Mouse (Mus musculus) kidney, postnatal 25 days (tissue): ENCODE measurements around the gene Phip.

Experiments
- DNase-seq, 2 experiments: peaks; one replicate each; pipeline ENCODE4 v3.0.0; 2021; ENCODE audit warnings: mixed read lengths in 2 of 2

Phip gene

GRCm38 (mm10) chr9:82975342-82976215 lies at the start of gene Phip:
Gene Phip (minus strand): TSS chr9:82975516.
- peak; percentile 94 to 98 for DNase-seq

- no peak for DNase-seq
These were observed 48.4 kb upstream of the Phip start for GRCm38 (mm10) chr9:83023724-83024123.

- DNase-seq = no peak
These were observed 39.2 kb upstream of the Phip start for GRCm38 (mm10) chr9:83014516-83014915.

- no peak for DNase-seq
These were observed 33.0 kb upstream of the Phip start for GRCm38 (mm10) chr9:83008306-83008705.

- no peak for DNase-seq
These were observed 26.0 kb upstream of the Phip start for GRCm38 (mm10) chr9:83001342-83001741.

GRCm38 (mm10) chr9:82997765-82998500 lies 22.6 kb upstream of the Phip start:
- DNase-seq = no peak

GRCm38 (mm10) chr9:82976936-82977335 lies 1.6 kb upstream of the Phip start:
- DNase-seq = peak in 1 of 2 experiments; percentile 45

- DNase-seq = no peak
These were observed 903 bp upstream of the Phip start for GRCm38 (mm10) chr9:82976219-82976618.

GRCm38 (mm10) chr9:82974962-82975341 lies 364 bp downstream of the Phip start:
- peak in 1 of 2 experiments; percentile 51 for DNase-seq

GRCm38 (mm10) chr9:82974187-82974861 lies 992 bp downstream of the Phip start:
- DNase-seq = peak; percentile 88 to 95

GRCm38 (mm10) chr9:82973321-82973892 lies 1.9 kb downstream of the Phip start:
- DNase-seq = peak in 1 of 2 experiments; percentile 2

- DNase-seq = peak; percentile 9 to 55
These were observed 3.9 kb downstream of the Phip start for GRCm38 (mm10) chr9:82971433-82971832.

- DNase-seq = peak in 1 of 2 experiments; percentile 49
These were observed 8.2 kb downstream of the Phip start for GRCm38 (mm10) chr9:82967076-82967621.

GRCm38 (mm10) chr9:82963981-82964380 lies 11.3 kb downstream of the Phip start:
- DNase-seq = no peak

- no peak for DNase-seq
These were observed 14.0 kb downstream of the Phip start for GRCm38 (mm10) chr9:82961352-82961751.

GRCm38 (mm10) chr9:82955267-82955666 lies 20.0 kb downstream of the Phip start:
- DNase-seq = no peak

GRCm38 (mm10) chr9:82952330-82952729 lies 23.0 kb downstream of the Phip start:
- DNase-seq = no peak

- DNase-seq = no peak
These were observed 23.8 kb downstream of the Phip start for GRCm38 (mm10) chr9:82951435-82952004.

GRCm38 (mm10) chr9:82907246-82907645 lies 68.1 kb downstream of the Phip start:
- no peak for DNase-seq

- no peak for DNase-seq
These were observed 86.7 kb downstream of the Phip start for GRCm38 (mm10) chr9:82888645-82889044.

- peak in 1 of 2 experiments; percentile 14 for DNase-seq
These were observed 91.1 kb downstream of the Phip start for GRCm38 (mm10) chr9:82884177-82884576.

GRCm38 (mm10) chr9:82877078-82877477 lies 98.2 kb downstream of the Phip start:
- no peak for DNase-seq
